Mouse (Mus musculus) kidney, adult 2 months (tissue): ENCODE measurements around the gene Ppp2r2c. TPM values are rescaled to one million over a fixed set of nuclear protein-coding genes. Genes with fewer than 3 reads are reported as not detected.

Experiments used
- DNase-seq: peaks from one replicate; pipeline ENCODE4 v3.0.0; 2021
- H3K27ac ChIP-seq: fragments of 200-500 bp; 2 replicates; pipeline ENCODE4 v1.5.1; 2012; ENCODE audit warnings: low read depth, low read length, control low read depth, inconsistent platforms; ENCODE audit not compliant: insufficient read depth
- H3K27me3 ChIP-seq: fragments of 200-500 bp; replicated peaks from 2 replicates; pipeline ENCODE4 v1.6.1; 2012; ENCODE audit warnings: mild to moderate bottlenecking, moderate library complexity, low read length, inconsistent platforms; ENCODE audit not compliant: control insufficient read depth, insufficient read depth
- H3K36me3 ChIP-seq: fragments of 200-500 bp; 2 replicates; pipeline ENCODE4 v1.6.1; 2012; ENCODE audit warnings: mild to moderate bottlenecking, moderate library complexity, low read length, inconsistent platforms; ENCODE audit not compliant: control insufficient read depth, insufficient read depth
- H3K4me1 ChIP-seq: fragments of 200-500 bp; 2 replicates; pipeline ENCODE4 v1.6.1; 2011; ENCODE audit warnings: low read length; ENCODE audit not compliant: control insufficient read depth, insufficient read depth
- H3K4me3 ChIP-seq: fragments of 200-500 bp; 2 replicates; pipeline ENCODE4 v1.5.1; 2011; ENCODE audit warnings: mild to moderate bottlenecking, low read depth, low read length, control low read depth; ENCODE audit not compliant: insufficient read depth
- CTCF ChIP-seq: fragments of 200-500 bp; conservative IDR thresholded peaks from 2 replicates; pipeline ENCODE4 v1.5.1; 2011; ENCODE audit warnings: low read depth, mild to moderate bottlenecking, control low read depth, low read length, moderate library complexity, mixed read lengths; ENCODE audit not compliant: insufficient read depth, insufficient read length
- POLR2A ChIP-seq: fragments of 200-500 bp; IDR thresholded peaks from one replicate; pipeline ENCODE4 v1.6.1; 2011; ENCODE audit warnings: low read depth, low read length, control low read depth
- WGBS: fragments of 180-500 bp; shearing (Covaris S2); methylation state at CpG from one replicate; pipeline ENCODE4 v1.1.7; 2018; 5-methylcytosine and 5-hydroxymethylcytosine counted together
- polyA plus RNA-seq: library from polyadenylated mRNA; depleted of rRNA; stranded (reverse); fragments of >200 nt; gene quantifications from 2 replicates; pipeline ENCODE4 v1.2.3, GENCODE M21; 2012

Ppp2r2c gene
- polyA plus RNA-seq, 1 experiment, result 0.58 TPM

DNA sequence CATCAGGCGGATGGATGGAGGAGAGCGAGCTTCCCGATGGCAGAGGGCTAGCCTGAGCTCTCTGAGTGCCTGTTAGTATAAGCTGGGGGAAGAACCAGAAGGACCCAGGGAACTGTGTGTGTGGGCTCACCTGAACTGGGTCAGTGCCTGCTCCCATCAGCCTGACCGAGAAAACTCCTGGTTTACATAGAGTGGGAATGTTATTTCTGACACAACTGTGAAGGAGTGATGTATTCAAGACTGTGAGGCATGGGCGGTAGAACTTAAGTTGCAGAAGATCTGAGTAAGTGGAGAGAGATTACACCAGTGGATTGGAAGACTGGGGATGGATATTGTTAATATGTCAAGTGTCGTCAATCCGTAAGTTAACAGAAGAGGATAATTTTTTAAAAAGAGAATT lies 11.8 kb upstream of the Ppp2r2c start:
- no peaks in the 10 kb centered on the region for H3K27me3 ChIP-seq
- TF ChIP-seq POLR2A (no peak), CTCF (no peak)
- no peak for DNase-seq
- no peaks in the 10 kb centered on the region for H3K36me3 ChIP-seq
- no peaks in the 10 kb centered on the region for H3K4me1 ChIP-seq
- H3K4me3 ChIP-seq, result no peak overlapping the region
- WGBS, result 90% methylated on average over 7 of the region's 7 CpGs
- no peak overlapping the region for H3K27ac ChIP-seq

DNA sequence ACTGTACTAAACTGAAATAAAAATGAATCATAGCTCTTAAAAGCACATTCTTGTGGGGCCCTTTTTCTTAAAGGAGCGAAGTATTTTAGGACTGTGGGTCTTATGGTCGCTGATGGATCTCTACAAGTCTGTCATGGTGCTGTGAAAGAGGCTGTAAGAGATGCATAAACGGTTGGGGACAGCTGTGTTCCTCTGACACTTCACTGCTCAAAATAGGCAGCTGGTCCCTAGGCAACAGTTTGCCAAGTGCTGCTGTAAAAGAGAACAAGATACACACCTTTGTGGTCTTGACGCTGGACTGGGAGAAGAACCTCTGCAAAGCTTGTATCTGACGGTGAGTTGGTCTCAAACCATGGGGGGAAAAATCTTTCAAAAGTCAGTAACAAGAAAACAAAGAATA lies 10.8 kb upstream of the Ppp2r2c start:
- WGBS, result 65% methylated on average over 5 of the region's 5 CpGs
- no peaks in the 10 kb centered on the region for H3K36me3 ChIP-seq
- TF ChIP-seq POLR2A (no peak), CTCF (no peak)
- no peak for DNase-seq
- no peak overlapping the region for H3K27ac ChIP-seq
- no peak overlapping the region for H3K4me3 ChIP-seq
- no peaks in the 10 kb centered on the region for H3K27me3 ChIP-seq
- no peaks in the 10 kb centered on the region for H3K4me1 ChIP-seq

DNA sequence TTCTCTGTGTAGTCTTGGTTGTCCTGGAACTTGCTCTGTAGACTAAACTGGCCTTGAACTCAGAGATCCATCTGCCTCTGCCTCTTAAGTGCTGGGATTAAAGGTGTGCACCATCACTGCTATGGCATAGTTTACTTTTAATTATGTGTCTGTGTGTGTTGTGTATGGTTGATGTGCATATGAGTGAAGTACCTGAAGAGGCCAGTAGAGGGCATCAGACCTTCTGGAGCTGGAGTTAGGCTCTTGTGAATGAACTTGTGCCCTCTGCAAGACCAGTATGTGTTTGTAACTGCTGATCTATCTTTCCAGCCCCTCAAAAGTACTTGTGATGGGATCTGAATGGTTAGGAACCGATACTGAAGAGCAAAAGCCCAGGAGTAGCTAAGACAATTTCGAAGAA lies 7.2 kb upstream of the Ppp2r2c start:
- Histone ChIP-seq H3K27me3 (no peaks in the 10 kb centered on the region), H3K36me3 (no peaks in the 10 kb centered on the region), H3K4me1 (no peaks in the 10 kb centered on the region), H3K4me3 (no peak overlapping the region), H3K27ac (no peak overlapping the region)
- DNase-seq, result no peak
- 94% methylated on average over 2 of the region's 2 CpGs for WGBS
- TF ChIP-seq CTCF (no peak), POLR2A (no peak)

DNA sequence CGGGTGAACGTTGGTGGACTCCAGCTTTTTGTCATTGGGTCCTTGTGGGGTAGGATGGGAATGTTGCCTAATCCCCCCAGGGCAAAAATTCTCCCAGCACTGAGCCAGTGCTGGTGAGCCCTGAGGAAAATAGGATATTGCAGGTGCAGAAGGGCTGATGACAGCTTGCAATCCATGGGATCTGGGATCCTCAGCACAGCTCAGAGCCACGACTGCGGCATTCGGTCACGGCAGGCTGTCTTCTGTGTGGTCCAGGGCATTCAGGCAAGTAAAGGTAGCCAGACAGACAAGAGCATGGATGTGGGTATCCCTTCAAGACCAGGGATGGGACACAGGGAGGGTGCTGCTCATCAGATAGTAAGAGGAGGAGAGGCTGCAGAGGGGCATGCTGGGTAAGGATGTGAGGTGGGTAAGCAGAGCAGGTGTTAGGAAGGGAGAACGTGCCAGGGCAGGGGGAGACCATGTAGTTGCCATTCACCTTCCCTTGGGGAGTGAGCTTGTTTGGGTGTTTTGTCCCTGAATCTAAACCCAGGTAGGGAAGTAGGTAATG lies 1.5 kb upstream of the Ppp2r2c start:
- TF ChIP-seq POLR2A (no peak), CTCF (no peak)
- 63% methylated on average over 7 of the region's 7 CpGs for WGBS
- H3K27me3 ChIP-seq, result no peaks in the 10 kb centered on the region

DNA sequence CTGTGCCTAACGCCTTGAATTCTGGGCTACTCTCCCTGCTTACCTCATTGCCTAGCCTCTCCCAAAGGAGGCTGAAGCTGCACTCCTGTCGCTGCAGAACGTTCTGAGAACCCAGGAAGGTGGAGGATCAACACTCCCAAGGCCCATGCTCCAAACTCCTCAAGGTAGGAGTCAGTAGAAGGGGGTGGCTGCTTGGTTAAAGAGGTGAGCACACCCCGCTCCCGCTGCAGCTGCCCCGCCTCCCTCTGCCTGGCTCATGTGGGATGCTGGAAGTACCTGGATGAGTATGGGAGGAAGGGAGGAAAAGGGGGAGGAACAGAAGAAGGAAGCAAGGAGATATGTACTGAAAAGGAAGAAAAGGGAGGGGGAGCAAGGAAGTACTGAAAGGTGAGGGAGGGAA lies 752 bp upstream of the Ppp2r2c start:
- Histone ChIP-seq H3K27me3 (no peaks in the 10 kb centered on the region), H3K27ac (no peak overlapping the region), H3K36me3 (no peaks in the 10 kb centered on the region), H3K4me1 (no peaks in the 10 kb centered on the region), H3K4me3 (no peak overlapping the region)
- WGBS, result 8% methylated on average over 6 of the region's 6 CpGs
- no peak for DNase-seq
- no peak for TF ChIP-seq CTCF
- TF ChIP-seq POLR2A, result no peak

More for the DNA sequence above, 1.5 kb upstream of the Ppp2r2c start:
- Histone ChIP-seq H3K4me1 (no peaks in the 10 kb centered on the region), H3K27ac (no peak overlapping the region), H3K36me3 (no peaks in the 10 kb centered on the region), H3K4me3 (no peak overlapping the region)
- no peak for DNase-seq

DNA sequence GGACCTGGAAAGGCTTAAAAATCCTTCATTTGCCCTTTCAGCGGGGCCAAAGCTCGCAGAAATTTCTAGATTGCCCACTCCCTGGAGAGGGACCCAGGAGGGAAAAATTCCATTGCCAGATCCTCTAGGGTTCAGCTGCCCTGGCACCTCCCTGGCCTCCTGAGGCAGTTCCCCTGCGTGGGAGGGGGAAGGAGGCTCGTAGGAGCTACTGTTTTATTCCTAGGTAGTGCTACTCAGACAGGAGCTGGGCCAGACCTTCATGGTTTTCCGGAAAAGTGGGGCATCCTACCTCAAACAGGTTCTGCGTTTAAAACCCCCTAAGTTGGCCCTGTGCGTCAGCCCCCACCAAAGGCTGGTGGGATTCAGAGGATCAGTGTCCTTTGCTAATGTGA lies 869 bp downstream of the Ppp2r2c start:
- H3K4me3 ChIP-seq, result no peak overlapping the region
- TF ChIP-seq CTCF (no peak), POLR2A (no peak)

DNA sequence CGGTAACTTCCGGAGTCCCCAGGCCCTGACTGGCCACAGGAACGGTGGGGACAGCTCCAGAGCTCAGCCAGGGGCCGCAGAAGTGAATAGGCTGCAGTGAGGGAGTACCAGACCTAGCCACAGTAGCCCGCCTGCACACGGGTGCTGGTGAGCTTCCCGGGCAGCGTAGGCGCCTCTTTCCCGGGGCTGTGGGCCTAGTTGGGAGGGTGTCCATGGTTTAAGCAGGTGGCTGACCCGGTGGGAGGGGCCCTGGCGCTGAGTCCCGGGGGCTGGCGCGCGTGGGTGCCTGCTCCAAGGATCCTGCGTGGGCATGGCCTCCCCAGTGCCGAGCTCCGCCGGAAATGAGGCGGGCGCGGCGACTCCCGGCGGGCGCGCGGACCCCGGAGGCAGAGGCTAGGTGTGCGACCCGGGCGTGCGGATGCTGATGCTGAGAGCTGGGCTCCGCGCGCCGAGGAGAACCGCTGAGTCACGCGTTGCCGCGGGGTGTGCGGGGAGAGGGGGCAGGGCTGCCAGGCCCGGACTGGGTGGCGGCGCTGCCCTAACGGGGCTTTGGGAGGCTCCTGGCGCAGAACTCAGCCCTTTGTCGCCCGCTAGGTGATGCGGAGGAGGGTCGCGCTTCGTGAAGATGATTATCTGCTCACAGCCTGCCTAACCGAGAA lies 1.4 kb downstream of the Ppp2r2c start:
- TF ChIP-seq CTCF (no peak), POLR2A (no peak)
- H3K4me3 ChIP-seq, result no peak overlapping the region

More for the DNA sequence above, 869 bp downstream of the Ppp2r2c start:
- H3K36me3 ChIP-seq, result no peaks in the 10 kb centered on the region
- H3K4me1 ChIP-seq, result no peaks in the 10 kb centered on the region
- WGBS, result under 1% methylated on average over 7 of the region's 7 CpGs
- no peak for DNase-seq
- H3K27ac ChIP-seq, result no peak overlapping the region
- no peaks in the 10 kb centered on the region for H3K27me3 ChIP-seq

More for the DNA sequence above, 1.4 kb downstream of the Ppp2r2c start:
- H3K4me1 ChIP-seq, result no peaks in the 10 kb centered on the region
- no peak overlapping the region for H3K27ac ChIP-seq
- WGBS, result 1% methylated on average over 56 of the region's 56 CpGs
- no peaks in the 10 kb centered on the region for H3K27me3 ChIP-seq
- no peak for DNase-seq
- no peaks in the 10 kb centered on the region for H3K36me3 ChIP-seq
